Mouse (Mus musculus): ENCODE measurements around the gene BC049352.

The BC049352 gene

GRCm38 (mm10) chr9:45181770-45182169 lies at the start of gene BC049352:
TSS of gene BC049352 (plus strand) at chr9:45182007.
- DNase-seq (ENCODE audit: extremely low spot score, low spot score), result no peak

GRCm38 (mm10) chr9:45133484-45134310 lies 48.1 kb upstream of the BC049352 start:
- DNase-seq (ENCODE audit: extremely low spot score, low spot score), result no peak

- peak; percentile 50 for DNase-seq (ENCODE audit: extremely low spot score, low spot score)
Measured at GRCm38 (mm10) chr9:45136442-45137169, 45.2 kb upstream of the BC049352 start.

GRCm38 (mm10) chr9:45138191-45139032 lies 43.4 kb upstream of the BC049352 start, which contains the start of gene Scn4b:
TSS of gene Scn4b (plus strand) at chr9:45138395.
- DNase-seq (ENCODE audit: extremely low spot score, low spot score), result peak; percentile 70

- DNase-seq (ENCODE audit: extremely low spot score, low spot score), result no peak
Measured at GRCm38 (mm10) chr9:45139082-45139481, 42.7 kb upstream of the BC049352 start.

- no peak for DNase-seq (ENCODE audit: extremely low spot score, low spot score)
Measured at GRCm38 (mm10) chr9:45140945-45141344, 40.9 kb upstream of the BC049352 start.

GRCm38 (mm10) chr9:45142686-45143085 lies 39.1 kb upstream of the BC049352 start:
- DNase-seq (ENCODE audit: extremely low spot score, low spot score), result no peak

- no peak for DNase-seq (ENCODE audit: extremely low spot score, low spot score)
Measured at GRCm38 (mm10) chr9:45145533-45146266, 36.1 kb upstream of the BC049352 start.

GRCm38 (mm10) chr9:45146267-45146597 lies 35.6 kb upstream of the BC049352 start:
- peak; percentile 72 for DNase-seq (ENCODE audit: extremely low spot score, low spot score)

- DNase-seq (ENCODE audit: extremely low spot score, low spot score), result no peak
Measured at GRCm38 (mm10) chr9:45150933-45151332, 30.9 kb upstream of the BC049352 start.

- no peak for DNase-seq (ENCODE audit: extremely low spot score, low spot score)
Measured at GRCm38 (mm10) chr9:45153361-45153760, 28.4 kb upstream of the BC049352 start.

GRCm38 (mm10) chr9:45167903-45168302 lies 13.9 kb upstream of the BC049352 start:
- no peak for DNase-seq (ENCODE audit: extremely low spot score, low spot score)

- no peak for DNase-seq (ENCODE audit: extremely low spot score, low spot score)
Measured at GRCm38 (mm10) chr9:45170150-45170549, 11.7 kb upstream of the BC049352 start.

GRCm38 (mm10) chr9:45171073-45171610 lies 10.7 kb upstream of the BC049352 start:
- DNase-seq (ENCODE audit: extremely low spot score, low spot score), result no peak

GRCm38 (mm10) chr9:45173475-45173874 lies 8.3 kb upstream of the BC049352 start:
- no peak for DNase-seq (ENCODE audit: extremely low spot score, low spot score)

- no peak for DNase-seq (ENCODE audit: extremely low spot score, low spot score)
Measured at GRCm38 (mm10) chr9:45179282-45179681, 2.5 kb upstream of the BC049352 start.

GRCm38 (mm10) chr9:45182521-45182920 lies 714 bp downstream of the BC049352 start:
- no peak for DNase-seq (ENCODE audit: extremely low spot score, low spot score)

GRCm38 (mm10) chr9:45183266-45183665 lies 1.5 kb downstream of the BC049352 start:
- DNase-seq (ENCODE audit: extremely low spot score, low spot score), result no peak

GRCm38 (mm10) chr9:45185250-45185649 lies 3.4 kb downstream of the BC049352 start:
- DNase-seq (ENCODE audit: extremely low spot score, low spot score), result no peak
